Mouse (Mus musculus) naive thymus-derived CD4-positive, alpha-beta T cell, adult 2 months (primary cell): ENCODE measurements at regions not wholly inside any gene's neighbourhood (a gene's known extent, or its start where the extent isn't known, plus 50 kb on each side); places are given as distances from the start of the nearest gene placed in this dataset.

Experiments
- DNase-seq: peaks from one replicate; pipeline ENCODE4 v3.0.0-alpha.2; 2011; ENCODE audit warnings: low read depth

DNA sequence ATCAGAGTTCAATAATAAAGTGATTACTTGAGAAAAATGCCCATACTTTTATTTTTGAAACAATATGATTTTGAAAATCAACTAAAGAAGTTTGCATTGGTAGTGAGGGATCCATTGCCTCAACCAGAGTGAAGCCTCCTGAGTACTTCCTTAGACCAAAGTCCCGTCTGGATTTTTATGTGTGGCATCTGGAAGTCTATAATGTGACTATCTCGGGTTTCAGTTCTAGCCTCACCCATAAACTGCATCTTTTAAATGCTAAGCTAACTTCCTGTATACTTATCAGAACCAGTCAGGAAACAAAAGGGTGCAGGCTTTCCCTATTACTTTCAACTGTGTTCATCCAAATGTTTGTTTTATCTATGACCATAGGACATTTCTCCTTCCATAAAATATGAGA lies 178.8 kb downstream of the Spry2 start:
- DNase-seq: no peak

DNA sequence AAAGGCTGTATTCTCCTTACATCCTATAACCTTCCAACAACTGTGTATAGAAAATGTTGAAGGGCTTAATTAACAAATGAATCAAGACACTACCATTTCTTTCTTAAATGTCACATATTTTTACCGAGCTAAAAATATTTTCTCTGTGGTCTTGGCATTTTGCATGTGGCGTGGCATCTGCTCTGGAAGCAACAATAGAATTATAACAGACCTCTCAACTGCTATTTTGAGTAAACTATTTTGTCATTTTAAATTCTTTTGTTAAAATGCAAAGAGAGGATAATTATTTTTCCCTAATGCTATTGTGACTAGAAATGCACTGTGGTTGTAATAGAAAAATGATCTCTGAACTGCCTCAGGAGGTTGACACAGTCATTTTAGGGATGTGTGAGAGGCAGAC lies 187.9 kb downstream of the Spry2 start:
- DNase-seq: no peak

- DNase-seq: no peak
These were observed 189.9 kb downstream of the Spry2 start for GRCm38 (mm10) chr14:105706756-105707155.

DNA sequence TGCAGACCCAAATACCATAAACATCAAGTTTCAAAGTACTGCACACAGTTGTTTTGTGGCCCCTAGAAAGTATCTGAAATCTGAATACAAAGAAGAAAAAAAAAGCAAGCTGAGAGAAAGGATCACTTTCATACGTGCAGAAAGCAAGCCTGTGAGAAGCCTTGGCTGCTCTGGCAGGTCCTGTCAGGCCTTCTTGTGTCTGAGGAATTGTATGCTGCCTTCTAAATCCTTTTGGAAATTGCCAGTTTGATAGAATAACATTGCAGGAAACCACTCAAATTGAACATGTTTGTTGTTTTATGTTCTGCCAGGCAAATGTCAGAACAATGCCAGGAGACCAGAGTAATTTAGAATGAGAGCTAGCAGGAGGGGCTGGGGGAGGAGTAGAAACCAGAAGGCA lies 198.0 kb downstream of the Spry2 start:
- DNase-seq: no peak

DNA sequence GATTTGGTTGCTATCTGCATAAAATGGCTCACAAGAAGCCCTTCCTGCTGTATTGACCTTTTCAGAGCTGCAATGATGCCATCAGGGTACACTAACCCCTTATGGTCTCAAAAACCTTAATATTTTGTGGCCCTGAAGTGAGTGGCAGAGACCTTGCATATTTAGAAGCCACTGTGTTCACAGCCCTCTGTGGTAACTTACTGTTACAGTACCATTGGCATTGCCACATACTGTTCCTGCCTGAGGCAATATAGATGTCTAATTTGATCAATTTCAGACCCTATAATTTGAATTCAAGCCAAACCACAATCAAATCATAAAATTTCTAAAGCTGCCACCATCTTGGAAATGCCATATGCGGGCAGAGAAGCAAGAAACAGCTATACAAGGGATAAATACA lies 198.5 kb downstream of the Spry2 start:
- no peak for DNase-seq

- no peak for DNase-seq
These were observed 199.2 kb downstream of the Spry2 start for GRCm38 (mm10) chr14:105697398-105697797.

- DNase-seq: no peak
These were observed 201.7 kb downstream of the Spry2 start for GRCm38 (mm10) chr14:105694969-105695368.

- no peak for DNase-seq
These were observed 202.9 kb downstream of the Spry2 start for GRCm38 (mm10) chr14:105693713-105694112.

- no peak for DNase-seq
These were observed 211.7 kb downstream of the Spry2 start for GRCm38 (mm10) chr14:105684826-105685465.

DNA sequence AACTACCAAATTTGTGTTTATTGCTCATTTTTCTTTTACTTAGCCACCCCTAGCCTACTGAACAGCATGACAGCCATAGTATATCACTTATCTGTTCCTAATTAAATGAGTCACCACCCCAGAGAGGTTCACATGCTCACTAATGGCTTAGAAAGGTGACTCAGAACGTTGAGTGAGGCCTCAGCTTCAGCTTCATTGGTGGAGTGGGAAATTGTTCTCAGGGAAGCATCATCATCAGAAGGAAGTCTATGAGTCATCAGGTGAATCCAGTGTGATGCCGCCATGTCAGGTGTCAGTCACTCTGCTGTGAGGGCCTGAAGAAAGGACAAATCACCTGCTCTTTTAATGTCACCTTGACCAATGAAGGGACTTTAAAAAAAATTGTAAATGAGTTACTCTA lies 212.3 kb downstream of the Spry2 start:
- no peak for DNase-seq

GRCm38 (mm10) chr14:105676646-105676930 lies 220.0 kb downstream of the Spry2 start:
- no peak for DNase-seq

DNA sequence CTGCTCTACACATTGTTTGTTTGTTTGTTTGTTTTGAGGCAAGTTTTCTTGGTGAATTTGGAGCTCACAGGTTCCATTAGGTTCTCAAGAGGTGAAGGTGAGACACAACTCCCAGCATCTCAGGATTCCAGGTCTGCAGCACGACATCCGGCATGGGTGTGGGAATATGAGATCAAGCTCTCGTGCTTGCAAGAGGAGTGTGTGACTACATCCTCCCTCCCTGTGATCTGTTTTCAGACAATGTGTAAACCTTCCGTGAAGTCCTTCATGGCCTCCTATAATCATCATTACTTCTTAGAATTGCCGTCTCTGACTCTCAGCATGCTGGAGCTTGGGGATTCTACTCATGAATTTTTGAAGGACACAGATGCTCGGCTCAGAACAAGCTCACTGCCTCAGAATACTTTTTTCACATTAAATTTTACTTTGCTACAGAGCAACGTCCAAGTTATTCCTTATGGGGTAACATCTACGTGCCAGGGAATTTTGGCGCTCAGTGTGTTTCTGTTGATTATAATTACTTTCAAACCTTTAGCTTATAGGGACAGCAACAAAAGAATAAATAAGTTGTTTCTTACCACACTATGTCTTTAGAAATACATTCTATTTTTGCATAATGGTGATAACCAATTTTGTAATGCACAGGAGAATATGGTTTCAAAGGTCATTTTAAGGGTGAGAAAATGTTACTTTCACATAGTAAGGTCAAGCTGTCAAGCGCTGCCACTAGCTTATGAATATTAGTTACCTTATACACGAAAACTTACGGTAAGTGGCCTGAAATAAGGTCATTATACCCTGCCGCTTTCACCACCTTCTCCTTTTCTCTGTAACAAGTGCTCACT lies 220.6 kb downstream of the Spry2 start:
- DNase-seq: no peak

DNA sequence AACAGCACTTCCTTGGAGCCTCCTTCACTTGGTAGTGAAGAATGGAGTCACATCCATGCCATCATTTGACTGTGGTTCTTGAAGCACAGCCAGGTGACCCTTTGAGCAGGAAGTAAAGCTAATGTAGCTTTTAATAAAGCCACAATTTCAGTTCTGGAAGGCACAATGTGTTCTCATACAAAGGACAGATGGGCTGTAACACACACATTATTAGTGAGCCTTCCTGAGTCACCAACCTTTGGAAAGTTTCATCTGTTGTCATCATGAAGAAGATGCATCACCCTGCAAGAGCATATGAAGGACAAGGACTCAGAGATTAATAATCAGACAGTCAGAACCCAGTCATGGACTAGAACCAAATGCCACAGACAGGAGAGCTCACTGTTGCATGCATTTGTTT lies 221.6 kb downstream of the Spry2 start:
- DNase-seq: no peak

DNA sequence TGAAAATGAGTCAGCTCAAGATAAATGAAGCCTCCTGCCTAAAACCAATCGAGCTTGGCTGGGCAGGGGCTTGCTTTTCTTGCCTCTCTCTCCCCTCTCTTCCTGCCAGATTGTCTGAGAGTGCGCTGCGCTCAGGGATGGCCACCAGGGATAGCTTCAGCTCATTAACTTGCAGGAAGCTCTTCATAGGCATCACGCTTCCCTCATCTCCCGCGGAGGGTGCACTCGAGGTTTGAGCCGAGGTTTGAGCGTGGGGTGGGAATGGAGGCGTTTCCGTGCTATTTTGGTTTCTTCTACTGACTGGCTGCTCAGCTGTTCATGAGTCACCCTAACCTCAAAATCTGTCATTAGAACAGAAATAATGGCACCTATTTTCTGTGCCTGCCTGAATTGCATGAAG lies 227.7 kb downstream of the Spry2 start:
- DNase-seq: no peak

DNA sequence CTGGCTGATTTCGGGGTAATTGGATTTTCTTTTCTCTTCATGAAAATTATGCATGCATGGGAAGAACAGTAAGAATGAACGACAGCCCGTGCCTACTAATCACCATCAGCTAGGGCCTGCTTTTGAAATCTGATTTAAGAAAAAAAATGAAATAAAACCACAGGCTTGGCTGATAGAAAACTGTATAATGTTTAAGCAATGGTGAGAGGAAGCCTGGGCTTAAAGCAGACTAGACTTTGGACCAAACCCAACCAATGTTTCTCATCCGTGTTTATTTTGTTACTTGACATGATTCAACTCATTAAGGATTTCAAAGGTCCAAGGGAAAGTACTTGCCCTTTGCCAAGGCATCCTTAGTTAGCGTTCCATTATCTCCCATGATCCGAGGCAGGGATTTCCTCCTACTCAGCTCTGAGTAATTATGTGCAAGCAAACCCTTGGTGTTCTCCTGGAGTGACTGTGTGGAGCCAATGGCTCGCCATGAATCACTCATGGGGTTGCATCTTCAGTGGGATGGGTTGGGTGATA lies 231.9 kb downstream of the Spry2 start:
- DNase-seq: no peak

DNA sequence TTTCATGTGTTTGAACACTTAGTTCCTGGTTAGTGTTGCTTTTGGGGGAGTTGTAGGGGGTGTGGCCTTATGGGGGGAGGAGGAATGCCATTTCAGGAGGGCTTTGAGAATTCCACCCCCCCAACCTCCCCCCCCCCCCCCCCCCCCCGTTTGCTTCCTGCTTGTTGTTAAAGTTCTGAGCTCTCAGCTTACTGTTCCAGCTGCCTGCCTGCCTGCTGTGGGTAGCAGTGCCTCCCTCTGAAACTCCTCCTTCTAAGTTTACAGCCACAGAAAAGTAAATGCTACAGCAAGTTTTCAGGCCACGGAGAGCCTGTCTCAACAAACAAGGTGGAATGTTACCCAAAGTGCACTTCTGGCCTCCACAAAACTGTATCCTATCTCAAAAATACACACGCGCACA lies 233.1 kb downstream of the Spry2 start:
- DNase-seq: no peak

- DNase-seq: no peak
These were observed 233.8 kb downstream of the Spry2 start for GRCm38 (mm10) chr14:105662839-105663238.

- DNase-seq: no peak
These were observed 238.3 kb downstream of the Spry2 start for GRCm38 (mm10) chr14:105658316-105658715.

GRCm38 (mm10) chr14:105647166-105647565 lies 249.5 kb downstream of the Spry2 start:
- DNase-seq: no peak

- DNase-seq: no peak
These were observed 252.2 kb downstream of the Spry2 start for GRCm38 (mm10) chr14:105644428-105644827.

DNA sequence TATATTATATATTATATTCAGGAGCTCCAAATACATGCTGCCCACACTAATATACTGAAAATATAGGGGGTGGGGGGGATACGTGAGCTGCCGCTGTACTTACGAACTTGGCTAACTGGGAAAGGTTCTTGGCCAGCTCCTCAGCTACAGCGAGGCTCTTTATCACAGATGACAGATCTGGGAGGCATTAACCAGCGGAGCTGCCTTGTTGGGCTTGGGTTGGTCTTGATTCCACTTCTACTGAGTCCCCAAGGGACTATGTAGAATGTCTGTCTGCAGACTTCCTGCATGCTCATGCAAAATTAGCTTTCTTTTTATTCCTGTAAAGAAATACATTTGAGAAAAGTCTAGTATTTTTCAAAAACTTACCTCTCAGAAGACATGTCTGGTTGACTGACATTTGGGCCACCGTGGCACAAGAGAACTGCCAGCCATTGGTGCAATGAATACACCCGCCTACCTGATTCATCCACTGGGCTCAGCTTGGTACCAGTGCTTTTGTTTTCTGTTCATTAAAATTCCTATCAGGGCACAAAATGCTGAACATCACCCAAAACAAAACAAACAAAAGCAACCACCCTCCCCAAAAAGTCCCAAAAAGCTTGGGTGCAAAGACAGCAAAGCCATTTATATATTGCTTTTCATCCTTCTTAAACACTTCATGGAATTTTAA lies 253.2 kb downstream of the Spry2 start:
- DNase-seq: no peak

GRCm38 (mm10) chr14:105632335-105632734 lies 264.3 kb downstream of the Spry2 start:
- no peak for DNase-seq

GRCm38 (mm10) chr14:105631681-105632031 lies 265.0 kb downstream of the Spry2 start:
- DNase-seq: no peak
